Mouse (Mus musculus) skeletal muscle tissue, adult 2 months (tissue): ENCODE data around the gene Ddx59.

Source experiments
- DNase-seq: peaks from one replicate; pipeline ENCODE4 v3.0.0-alpha.2; 2012; ENCODE audit warnings: low read depth, low spot score

Ddx59 gene

DNA sequence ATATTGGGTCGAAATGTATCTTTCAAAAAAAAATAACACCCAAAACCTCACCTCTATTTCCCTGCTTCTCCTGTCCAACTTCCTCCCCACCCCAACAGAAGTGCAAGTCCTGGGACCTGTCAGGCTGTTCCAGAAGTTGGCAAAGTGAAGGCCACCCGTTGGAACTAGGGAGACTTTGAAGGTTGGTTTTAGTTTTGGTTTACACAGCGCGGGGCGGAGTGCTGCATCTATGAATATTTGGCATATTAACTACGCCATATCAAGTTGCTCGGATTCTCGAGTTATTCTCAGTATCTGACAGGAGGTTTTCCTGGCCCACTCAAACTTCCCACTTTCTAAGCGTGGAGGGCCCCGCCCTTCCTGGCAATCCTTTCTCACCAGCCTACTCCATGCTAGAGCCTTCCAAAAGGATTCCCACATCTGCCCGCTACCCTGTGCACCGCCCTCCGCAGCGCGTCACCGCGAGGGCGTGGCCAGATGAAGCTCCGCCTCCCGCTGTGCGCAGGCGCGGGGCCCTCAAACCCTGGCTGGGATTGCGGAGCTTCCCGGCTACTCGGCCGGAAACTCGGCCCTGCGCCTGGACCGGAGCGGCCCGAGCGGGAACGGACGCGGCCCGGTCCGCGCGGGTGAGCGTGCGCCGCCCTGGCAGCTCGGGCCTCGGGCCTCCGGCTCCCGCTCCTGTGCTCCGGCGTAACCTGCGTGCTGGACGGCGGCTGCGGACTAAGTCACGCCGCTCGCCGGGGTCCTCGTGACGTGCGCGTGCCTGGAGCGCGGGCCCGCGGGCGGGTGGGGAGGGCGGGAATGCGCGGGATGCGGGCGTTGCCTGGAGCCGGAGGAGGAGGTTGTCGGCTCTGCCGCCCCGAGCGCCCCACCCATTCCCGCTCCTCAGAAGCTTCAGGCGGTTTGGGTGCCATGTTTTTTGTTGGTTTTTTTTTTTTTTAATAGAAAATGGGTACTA lies at the start of gene Ddx59:
Gene Ddx59, plus strand, starts transcription at position 474 of the 958 bp plus-strand sequence.
- peak; percentile 94 for DNase-seq

DNA sequence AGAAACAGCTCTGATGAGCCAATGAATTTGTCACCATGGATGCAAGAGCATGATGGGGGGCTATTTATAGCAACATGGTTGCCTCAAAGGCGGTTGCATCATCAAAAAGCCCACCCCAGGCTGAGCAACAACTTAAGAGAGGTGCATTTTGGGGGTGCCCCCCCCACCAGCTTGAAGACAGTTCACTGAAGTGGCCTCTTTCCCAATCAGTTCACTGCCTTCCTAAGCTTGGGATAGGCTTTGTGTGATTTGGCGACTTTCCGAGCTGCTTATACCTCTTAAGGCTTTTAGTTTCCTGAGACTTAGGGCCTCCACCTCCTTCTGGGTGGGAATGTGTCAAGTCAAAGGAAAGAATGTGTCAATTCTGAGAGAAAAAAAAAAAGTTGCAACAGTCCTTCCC lies 49.1 kb upstream of the Ddx59 start:
- DNase-seq, result no peak

DNA sequence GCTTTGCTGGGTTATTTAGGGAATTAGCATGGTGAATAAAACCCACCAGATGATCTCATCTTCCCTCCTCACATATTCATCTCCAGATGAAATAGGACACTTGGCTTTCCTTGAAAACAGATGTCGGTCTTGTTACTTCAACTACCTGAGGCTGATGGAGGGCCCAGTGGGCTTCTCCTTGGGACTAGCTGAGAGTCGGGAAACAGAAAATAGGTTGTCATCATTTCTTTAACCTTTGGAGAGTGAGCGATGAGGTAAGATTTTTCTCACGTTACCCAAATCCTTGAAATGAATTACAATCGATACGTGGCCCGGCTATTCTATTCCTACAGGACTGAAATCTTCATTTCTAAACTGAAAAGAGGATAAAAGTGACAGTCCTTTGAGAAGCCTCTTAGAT lies 35.8 kb upstream of the Ddx59 start:
- no peak for DNase-seq

GRCm38 (mm10) chr1:136380161-136380560 lies 34.9 kb upstream of the Ddx59 start:
- no peak for DNase-seq

- DNase-seq, result no peak
Measured at GRCm38 (mm10) chr1:136380606-136381005, 34.5 kb upstream of the Ddx59 start.

GRCm38 (mm10) chr1:136381169-136381568 lies 33.9 kb upstream of the Ddx59 start:
- peak; percentile 7 for DNase-seq

DNA sequence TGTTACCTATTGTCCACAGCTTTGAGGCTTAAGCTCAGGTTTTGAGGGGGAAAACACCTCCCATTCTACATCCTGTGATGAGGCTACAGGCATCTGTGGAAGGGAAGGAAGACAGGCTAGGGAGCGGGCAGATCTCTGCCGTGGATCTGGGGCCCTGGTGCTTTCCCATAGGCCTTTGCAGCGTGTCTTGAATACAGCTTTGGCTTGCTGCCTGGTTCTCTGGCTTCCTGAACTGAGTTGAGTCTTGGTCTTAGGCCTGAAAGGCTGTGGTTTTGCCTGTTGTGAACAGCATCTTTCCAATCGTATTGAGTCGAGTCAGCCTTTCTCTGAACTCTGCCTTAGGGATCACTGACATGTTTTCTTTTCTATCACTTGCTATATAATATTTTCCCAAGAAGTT lies 33.5 kb upstream of the Ddx59 start:
- DNase-seq, result peak; percentile 14

GRCm38 (mm10) chr1:136386914-136387313 lies 28.2 kb upstream of the Ddx59 start:
- DNase-seq, result no peak

GRCm38 (mm10) chr1:136394506-136394905 lies 20.6 kb upstream of the Ddx59 start:
- peak; percentile 27 for DNase-seq

GRCm38 (mm10) chr1:136395073-136395472 lies 20.0 kb upstream of the Ddx59 start:
- DNase-seq, result no peak

- DNase-seq, result no peak
Measured at GRCm38 (mm10) chr1:136401281-136401680, 13.8 kb upstream of the Ddx59 start.

DNA sequence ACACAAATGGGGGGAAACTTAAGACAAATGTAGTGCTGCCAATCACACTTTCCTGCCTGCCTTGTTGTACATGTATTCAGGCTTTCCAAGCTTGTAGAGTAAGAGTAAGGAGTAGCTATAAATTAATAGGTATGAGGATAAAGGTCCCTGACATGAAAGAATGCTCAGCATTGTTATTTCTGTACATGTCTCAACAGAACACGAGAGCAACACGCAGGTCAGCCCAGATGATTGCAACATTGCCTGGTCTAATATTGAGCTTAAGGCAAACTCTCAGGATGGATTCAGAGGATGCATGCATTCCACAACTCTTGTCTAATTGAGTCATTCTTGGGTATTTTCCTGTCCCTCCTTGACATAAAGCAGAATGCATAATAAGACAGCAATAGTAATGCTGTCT lies 5.4 kb upstream of the Ddx59 start:
- DNase-seq, result no peak

- DNase-seq, result no peak
Measured at GRCm38 (mm10) chr1:136415756-136416126, 670 bp downstream of the Ddx59 start.

DNA sequence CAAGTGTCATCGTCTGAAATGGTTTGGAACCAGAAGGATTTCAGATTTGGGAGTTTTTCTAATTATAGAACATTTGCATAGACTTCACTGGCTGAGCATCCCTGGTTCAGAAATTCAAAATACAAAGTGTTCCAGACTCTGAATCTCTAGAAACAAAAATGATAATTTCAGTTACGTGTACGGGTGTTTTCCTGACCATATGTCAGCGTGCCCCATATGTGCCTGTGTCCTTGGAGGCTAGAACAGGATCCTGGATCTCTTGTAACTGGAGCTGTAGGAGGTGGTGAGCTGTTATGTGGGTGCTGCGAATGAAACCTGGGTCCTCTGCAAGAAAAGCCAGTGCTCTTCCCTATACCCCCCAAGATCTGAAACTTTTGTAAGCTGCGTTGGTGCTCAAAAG lies 3.3 kb downstream of the Ddx59 start:
- DNase-seq, result no peak

GRCm38 (mm10) chr1:136427166-136427969 lies 12.3 kb downstream of the Ddx59 start:
- DNase-seq, result no peak

GRCm38 (mm10) chr1:136428981-136429380 lies 13.9 kb downstream of the Ddx59 start:
- DNase-seq, result no peak

DNA sequence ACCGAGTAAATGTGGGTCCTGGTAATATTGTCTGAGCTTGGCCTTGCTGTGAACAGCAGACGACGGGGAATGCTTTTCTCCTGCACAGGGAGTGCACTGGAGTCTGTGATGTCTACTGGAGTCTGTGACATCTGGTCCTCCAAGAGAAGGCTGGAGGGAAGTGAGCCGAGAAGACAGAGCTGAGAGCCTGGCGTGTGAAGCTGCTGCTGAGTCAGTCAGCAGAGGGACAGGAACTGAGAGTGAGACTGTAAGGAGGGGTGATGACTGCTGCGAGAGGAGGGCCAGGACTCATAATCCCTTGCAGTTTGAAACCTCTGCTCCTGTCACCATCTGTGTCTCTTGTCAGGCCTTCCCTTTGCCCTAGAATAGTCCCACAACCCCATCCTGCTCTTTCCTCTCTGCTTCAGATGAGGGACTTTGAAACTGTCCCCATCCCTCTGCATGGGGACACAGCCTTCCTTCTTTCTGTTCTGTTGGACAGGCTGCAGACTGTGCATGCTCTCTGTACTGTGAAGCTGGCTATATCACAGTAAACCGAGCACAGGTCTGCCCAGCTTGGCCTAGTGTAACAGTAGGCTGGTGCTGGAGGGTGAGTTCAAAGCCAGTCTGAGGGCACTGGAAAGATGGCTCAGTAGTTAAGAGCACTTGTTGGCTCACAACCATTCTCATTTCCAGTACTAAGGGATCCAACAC lies 15.2 kb downstream of the Ddx59 start:
- no peak for DNase-seq

DNA sequence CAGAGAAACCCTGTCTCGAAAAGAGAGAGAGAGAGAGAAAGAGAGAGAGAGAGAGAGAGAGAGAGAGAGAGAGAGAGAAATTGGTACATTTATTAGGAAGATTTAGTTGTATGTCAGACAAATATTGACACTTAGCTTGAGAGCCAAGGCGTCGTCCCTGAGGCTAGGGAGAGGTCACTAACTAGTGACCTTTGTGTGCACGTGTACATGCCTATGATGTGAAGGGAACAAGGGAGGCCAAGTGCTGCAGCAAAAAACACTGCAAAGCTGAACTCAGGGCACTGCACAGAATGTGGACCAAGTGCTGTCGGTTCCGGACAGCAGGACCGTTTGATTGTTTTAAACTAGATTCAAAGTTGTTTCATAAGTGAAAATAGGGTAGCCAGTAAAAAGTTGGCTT lies 25.7 kb downstream of the Ddx59 start:
- no peak for DNase-seq

DNA sequence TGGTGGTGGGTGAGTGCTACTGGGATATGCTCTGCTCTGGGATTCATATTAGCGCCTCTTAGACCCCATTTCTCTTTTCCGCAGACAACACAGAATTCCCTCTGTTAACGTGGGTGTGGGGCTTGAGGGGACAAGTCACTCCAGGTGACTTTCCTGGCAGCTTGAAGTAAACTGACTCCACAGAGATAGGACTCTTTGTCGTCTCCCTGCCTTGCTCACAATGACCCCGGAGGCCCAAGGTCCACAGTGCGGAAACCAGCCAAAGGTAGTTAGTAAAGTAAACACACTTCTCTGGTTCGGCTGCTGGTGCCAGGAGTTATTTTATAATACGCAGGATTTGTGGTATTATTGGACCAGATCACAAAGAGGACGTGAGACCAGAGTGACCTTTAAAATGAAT lies 27.7 kb downstream of the Ddx59 start:
- DNase-seq, result no peak

DNA sequence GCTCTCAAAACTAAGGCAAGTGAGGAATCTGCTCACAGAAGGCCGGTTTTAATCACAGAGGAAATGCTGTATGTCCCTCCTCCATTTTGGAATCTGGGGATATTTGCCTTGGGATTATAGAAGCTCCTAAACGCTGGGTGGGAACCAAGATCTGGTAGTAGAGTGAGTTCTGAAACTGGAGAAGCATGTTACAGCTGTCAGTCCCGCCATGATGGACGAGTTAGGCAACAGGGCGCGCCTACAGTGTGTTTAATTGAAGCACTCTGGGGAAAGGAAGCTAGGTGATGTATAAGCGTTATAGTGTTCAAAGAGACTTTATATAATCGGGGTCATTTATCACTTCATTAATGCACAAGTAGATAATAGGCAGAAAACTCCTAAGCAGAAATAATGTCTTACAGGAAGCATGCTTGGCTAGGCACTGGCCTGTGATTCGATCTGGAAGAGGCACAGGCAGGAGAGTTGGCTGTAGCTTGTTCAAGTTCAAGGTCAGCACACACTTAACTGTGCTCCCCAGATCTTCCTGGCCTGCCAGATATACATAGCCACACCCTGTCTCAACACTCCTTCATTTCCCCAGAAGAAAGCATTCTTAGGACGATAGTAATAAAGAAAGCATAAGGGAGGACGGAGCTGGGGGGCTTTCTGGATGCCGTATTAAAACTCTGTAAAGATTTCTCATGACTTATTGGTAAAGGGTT lies 29.6 kb downstream of the Ddx59 start:
- DNase-seq, result no peak

DNA sequence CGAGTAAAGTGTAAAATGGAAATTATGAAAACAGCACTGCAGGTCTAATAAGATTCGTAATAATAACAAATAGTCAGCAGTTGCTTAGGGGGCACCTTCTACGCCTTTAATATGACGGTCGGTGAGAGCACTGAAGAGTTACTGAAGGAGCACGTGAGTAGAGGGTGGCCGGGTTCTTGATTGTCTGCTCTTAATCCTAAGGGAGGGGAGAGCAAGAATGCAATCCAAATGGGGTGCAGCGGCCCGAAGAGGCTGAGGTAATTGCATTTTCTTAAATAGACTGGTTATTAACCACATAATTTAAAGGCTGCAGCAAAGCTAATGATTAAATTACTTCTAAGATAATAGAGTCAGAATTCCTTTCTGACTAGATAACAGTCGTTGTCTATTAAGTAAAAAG lies 31.9 kb downstream of the Ddx59 start:
- DNase-seq, result no peak
